Mouse (Mus musculus) adrenal gland, postnatal 25 days (tissue): ENCODE data around the gene Tecta. TPM values are rescaled to one million over a fixed set of nuclear protein-coding genes. Genes with fewer than 3 reads are reported as not detected.

Source experiments
- DNase-seq: peaks from one replicate; pipeline ENCODE4 v3.0.0; 2021; ENCODE audit warnings: mixed read lengths
- total RNA-seq: library from RNA; stranded (reverse); gene quantifications from 2 replicates; pipeline ENCODE4 v1.2.3, GENCODE M21; 2021

The Tecta gene
- total RNA-seq, 1 experiment from 2014 or later: 0.27 TPM

DNA sequence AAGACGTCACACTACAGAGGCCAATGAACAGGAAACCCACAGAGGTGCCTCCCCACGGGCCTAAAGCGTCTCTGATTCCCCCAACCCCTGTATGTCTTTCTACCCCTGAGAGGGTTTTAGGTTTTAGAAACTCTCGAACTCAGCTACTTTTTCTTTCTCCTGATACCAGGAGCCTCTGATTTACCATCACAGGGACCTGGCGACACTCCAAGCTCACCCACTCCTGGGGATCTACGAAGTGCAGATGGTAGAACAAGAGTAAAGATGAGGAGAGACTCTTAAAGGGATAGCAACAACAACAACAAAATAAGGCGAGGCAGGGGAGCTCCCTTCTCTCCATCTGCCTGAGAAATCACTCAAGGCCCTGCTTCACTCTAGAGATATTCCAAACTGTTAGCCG is 12.7 kb downstream of the Tecta start:
- DNase-seq: no peak

DNA sequence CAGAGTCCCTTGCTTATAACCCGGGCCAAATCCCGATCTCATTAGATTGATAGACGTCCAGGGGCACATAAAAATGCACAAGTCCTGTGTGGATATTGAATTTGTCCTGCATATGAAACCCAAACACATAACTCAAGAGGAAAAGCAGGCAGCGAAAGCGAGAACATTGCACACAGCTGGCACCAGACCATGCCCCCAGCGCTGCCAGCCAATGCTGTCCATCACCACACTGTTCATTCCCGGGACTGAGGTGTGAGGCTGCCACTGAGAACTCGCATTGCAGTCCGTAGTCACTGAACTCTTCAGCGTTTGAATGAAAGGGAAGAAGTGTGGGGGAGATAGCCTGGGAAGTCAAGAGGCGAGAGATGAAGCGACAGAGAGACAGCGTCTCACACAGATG is 14.1 kb downstream of the Tecta start:
- DNase-seq: peak; percentile 4

DNA sequence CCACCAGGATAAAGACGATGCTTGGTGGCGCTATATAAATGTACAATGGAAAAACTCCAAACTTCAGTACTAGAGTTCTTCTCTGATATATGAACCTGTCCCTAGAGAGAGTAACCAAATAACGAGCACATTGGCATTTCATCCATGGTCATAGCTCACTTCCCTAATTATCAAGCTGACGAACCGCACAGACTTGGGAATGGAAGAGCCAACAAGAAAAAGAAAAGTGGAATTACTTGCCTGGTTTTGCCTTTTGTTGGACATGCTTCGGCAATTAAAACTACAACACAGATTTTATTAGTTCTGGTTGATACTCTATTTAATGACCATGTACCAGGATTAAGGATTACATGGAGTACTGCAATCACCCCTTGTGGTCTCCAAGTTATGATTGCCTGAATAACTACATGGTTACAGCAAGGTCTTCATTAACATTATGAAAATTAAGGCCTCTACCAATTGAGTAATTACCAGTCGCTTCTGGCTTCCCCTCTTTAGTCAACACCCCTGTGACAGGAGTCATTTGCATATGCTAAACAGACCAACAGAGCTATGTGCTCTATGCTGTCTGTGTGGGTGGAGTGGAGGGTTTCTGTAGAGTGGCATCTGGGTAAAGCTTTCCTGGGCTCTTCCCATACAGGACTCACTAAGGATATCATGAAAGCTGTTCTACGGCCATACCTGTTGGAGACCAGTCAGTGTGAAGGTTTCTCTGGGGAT is 16.9 kb downstream of the Tecta start:
- DNase-seq: no peak

DNA sequence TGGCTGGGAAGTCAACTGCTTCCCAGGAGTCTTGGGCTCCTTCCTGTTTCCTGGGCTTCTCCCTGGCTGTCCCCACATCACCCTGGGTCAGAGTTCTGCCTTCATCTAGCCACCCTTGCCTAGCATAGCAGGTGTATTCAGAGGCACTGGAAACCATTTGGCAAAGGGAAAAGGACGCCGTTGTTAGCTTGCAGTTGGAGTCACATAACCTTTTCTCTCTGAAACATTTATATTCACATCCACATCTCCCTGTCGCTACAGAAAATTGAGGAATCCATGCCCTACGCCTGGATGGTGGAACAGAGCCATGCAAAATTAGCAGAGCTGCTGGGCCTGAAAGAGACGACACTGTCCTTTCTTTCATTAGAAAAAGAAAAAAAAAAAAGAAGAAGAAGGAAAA is 17.7 kb downstream of the Tecta start:
- no peak for DNase-seq

DNA sequence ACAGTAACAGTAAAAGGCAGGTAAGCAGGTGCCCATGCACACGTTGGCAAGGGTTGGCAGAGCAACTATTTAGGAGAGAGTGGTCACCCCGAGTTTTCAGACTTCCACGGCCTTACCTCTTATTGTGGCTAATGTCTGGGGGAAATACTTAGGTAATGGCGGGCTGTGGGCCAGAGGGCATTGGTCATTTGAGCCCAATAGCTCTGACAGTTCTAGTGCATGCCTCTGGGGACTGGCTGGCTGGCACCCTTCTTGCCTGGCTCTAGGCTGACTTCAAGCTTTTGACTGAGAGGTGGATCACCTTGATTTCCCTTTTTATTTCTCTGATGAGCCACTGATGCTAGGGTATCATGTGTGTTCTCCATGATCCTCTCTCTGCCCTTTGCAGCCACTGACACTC is 21.7 kb downstream of the Tecta start:
- peak; percentile 17 for DNase-seq

DNA sequence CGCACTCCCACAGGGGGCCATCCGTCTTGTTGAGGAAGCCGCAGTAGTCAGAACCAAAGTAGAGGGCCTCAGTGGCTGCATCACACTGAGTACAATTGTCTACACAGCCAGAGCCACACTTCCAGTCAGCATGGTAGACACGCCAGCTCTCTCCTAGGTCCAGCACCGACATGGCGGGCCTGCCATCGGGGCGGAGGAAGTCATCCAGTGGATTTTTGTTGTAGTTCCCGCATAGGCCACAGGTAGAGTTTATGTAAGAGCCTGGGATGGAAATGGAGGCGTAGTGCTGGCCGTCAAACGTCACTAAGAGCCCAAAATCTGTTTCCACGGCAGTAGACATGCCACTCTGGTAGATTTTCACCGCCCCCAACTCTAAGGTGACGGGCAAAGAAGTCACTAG is 22.1 kb downstream of the Tecta start:
- no peak for DNase-seq

DNA sequence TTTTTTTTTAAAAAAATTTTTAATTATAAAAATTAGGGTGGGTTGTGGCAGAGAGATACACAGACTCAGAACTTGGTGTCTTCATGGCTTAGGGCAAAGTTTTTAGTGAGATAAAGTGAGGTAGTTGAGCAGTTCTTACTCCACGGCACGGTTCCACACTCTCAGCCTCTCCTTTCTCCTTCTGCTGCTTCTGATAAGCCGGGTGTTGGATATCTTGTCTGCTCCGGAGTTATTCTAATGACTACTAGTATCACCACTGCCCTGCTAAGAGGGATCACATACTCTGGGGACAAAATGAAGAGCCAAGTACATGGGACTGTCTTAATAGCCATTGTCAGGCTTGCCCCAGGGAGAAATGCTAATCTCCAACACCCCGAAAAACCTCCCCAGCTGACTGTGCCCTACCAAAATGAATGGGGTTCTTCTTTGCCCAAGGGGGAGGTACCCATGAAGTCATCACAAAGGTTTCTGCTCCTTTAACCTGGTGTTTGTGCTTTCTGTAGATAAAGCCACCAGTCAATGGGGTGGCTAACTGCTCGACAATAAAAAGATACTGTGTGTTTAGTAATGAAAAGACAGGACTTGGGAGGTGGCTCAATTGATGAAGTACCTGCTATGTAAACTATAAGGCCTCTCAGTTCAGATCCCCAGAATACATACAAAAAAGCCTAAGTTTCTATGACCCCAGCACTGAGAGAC is 27.9 kb downstream of the Tecta start:
- no peak for DNase-seq

DNA sequence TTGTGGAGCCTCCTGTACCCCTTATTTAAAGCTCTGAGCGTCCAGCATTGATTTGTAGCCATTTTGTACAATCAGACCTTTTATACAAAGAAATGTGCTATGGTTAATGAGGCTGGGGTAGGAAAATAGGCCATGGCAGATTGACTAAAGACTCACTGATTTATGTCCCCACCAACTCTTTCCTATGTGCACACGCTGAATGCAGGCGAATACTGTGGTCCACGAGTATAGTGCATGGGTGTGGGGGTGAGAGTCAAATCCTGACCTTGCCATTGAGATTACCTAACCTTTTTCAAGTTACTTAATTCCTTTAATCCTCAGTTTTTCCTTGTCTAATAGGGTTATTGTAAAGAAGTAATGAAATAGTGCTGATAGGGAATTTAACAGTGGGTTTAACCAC is 42.1 kb downstream of the Tecta start:
- no peak for DNase-seq

DNA sequence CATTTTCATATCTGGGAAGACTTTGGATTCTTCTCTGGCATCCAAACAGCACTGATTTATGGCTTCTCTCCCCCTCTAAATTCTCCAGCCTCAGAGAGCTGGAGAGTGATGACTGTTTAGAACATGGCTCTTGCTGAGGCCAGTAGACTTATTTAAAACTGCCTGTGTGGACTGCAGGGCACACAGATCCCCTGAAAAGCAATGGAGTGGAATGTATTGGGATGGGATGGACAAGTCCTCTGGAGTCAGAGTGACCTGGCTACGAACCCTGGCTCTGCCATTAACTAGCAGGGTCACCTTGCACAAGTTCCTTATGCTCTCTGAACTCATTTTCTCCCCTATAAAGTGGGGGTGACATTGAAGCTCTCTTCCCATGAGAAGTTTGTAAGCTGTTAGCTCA is 44.9 kb downstream of the Tecta start:
- no peak for DNase-seq

DNA sequence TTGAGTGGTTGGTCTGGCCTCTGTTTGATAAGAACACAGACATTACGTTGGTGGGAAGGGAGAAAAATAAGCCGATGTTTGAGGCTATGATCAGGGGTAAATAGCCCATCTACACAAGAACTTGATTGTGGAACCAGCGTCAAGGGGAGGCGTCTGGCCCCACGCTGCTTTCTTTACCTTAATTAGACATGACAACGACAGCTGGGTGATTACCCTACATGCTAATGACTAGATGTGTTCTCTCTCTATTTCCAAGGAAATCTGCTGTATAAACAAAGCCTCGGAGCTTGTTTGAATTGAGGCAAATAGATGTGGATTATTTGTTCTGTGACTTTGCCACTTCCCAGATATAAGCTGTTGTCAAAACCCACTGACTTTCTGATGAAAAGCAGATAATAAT is 49.9 kb downstream of the Tecta start:
- DNase-seq: no peak

DNA sequence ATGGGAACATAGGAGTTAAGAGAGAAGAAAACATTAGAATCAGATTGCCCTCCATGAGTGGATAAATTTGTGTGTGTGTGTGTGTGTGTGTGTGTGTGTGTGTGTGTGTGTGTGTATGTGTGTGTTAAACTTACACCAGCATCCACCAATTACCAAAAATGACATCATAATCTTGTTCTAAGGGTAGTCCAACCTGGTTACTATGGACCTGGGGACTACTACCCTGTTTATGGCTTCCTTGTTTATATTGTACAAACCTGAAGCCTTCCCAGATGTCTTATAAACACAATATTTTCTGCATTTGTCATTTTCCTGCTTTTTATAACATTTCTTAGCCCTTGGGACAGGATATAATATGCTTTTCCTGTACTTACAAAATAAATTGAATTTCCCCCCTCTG is 53.4 kb downstream of the Tecta start:
- no peak for DNase-seq

DNA sequence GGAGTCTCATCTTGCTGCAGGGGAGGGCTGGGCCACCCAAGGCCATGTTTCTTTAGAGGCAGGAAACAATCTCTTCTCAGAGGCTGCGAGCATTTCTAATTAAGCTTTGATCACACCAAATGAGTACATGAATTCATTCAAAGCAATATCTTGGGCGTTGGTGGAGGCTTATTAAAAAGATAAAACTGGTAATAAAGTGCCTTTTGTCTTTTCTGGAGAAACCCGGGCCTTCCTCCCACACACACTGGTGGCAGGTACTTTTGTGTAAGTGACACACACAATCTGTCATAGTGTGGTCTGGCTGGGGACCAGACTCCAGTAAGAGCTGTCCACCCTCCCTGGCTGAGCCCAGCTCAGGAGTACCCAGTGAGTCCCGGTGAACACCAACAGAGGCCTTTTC is 60.6 kb downstream of the Tecta start:
- no peak for DNase-seq

DNA sequence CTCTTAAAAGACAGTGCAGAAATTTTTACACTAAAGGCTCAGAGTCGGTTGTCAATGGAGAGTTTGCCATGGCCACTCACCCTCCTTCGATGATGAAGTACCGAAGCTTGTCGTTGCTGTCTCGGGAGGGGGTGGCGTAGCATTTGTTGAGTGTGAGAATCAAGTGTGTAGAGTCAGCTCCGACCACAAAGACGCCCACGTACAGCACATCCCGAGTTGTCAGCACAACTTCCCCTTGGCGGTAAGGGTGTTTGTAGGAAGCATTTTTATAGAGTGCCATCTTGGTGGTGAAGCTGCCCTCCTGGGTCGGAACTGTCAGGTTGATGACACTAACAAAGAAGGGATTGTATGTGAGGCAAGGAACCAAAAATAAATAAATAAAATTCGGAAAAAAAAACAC is 62.7 kb downstream of the Tecta start:
- no peak for DNase-seq

DNA sequence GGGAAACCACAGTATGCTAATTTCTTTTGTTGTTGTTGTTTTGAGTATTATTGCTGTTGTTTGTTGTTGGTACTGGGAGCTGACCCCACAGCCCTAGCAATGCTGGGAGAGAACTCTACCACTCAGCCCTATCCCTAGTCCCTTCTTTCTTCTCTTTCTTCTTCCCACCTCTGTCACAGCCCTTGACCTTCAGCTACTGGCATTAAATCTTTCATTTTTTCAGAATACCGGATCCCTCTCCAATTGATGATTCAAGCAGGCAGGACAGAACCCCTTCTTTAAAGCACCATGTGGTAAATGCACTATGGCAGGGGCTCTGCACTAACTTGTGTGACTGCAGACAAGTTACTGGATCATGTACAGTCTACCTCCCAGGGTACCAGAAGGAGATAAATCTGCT is 63.2 kb downstream of the Tecta start:
- no peak for DNase-seq

DNA sequence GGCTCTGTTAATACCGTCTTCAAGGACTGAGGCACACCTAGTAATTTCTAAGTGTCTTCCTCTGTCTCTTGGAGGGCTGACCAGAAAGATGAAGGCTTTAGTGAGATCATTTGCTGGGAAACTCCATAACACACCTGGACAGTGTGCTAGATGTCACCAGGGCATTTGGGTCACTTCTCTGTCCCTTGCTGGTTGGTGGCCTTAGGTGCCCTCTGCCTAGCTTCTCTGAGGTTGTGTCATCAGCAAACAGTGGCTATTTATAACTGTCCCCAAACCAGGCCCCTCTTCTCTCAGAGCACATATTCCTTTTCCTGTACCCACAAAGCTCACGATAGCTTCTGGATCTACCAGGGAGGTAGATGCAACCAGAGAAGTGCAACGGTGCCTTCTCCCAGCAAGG is 64.8 kb downstream of the Tecta start:
- DNase-seq: no peak

DNA sequence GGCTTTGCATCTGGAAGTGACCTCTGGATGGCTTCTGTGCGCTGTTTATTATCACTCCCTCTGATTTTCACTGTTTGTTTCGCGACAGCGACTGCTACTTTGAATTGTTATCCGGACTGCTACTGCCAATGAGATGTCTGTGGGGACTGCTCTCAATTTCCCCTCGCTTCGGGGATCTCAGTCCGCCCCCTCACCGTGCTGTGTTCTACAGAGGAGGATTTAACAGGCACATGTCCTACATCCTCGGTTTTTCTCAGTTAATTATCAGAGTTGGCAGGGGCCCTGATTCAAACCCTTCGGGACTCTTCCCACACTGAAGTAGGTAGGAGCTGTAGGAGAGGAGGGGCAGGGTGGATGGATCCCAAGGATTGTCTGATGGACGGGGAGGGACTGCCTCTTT is 67.0 kb downstream of the Tecta start:
- no peak for DNase-seq

DNA sequence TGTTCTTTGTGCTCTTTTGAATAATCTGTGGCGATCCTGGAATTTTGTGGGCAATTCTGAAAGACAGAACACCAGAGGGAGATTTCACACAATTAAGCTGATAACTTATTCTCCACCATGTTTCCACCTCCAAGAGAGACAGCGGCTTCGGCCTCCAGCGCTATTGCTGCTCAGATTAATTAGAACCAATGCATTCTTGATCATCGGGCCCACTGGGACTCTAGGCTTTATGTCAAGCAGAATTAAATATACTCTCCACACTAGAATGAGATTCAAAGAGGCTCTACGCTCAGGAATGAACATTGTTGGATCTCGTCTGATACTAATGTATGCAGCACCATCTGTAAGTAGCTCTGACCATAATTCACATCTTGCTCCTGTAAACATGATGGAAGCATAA is 68.4 kb downstream of the Tecta start:
- no peak for DNase-seq

DNA sequence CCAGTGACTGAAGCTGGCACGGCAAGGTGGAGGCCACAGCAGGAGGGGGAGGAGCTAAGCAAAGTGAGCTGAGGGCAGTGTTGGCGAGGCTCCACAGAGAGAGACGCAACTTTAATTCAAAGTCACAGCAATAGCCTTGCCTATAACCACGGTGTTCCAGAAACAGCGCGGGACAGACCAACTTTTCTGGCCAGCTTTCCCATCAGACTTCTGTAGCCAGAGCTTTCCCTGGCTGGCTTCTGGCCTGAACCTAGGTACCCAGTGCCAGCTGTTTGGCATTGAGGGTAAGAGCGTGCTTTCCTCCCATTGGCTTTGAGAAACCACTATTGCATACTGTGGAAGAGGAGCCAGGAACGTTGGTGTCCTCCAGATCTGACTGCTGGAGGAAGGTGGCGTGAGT is 70.0 kb downstream of the Tecta start:
- peak; percentile 65 for DNase-seq

DNA sequence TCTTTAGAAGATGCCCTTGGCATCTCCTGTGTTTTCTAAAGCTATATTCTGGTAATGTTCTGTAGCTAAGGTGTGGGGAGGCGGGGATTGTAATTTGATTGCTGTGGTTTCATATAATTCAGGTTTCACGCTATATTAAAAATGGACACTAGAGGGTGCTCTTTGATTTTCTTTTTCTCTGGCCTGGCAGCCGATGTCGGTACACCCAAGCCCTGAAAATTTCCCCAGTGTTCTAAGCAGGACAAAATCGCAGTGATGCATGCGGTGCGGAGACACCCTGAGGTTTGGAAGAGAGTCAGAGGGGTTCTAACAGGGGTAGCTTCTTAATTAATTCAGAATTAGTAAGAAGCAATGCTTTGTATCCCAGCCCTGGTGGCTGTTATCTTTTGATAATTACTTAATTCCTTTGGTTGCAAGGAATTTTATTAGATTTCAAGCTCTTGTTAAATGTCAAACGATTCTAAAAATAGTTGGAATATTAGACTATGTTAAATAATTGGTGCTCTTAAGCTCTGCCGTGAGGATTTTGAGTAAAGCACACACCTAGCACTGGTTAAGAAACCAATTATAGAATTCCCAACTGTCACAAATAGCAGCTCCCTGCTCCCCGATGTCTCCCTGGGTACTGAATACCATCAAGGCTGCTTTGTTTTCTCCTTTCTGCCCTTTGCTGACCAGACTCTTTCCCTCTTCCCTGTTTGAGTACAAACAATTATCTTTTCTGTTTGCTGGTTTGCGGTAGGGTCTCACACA is 72.9 kb downstream of the Tecta start:
- DNase-seq: no peak

DNA sequence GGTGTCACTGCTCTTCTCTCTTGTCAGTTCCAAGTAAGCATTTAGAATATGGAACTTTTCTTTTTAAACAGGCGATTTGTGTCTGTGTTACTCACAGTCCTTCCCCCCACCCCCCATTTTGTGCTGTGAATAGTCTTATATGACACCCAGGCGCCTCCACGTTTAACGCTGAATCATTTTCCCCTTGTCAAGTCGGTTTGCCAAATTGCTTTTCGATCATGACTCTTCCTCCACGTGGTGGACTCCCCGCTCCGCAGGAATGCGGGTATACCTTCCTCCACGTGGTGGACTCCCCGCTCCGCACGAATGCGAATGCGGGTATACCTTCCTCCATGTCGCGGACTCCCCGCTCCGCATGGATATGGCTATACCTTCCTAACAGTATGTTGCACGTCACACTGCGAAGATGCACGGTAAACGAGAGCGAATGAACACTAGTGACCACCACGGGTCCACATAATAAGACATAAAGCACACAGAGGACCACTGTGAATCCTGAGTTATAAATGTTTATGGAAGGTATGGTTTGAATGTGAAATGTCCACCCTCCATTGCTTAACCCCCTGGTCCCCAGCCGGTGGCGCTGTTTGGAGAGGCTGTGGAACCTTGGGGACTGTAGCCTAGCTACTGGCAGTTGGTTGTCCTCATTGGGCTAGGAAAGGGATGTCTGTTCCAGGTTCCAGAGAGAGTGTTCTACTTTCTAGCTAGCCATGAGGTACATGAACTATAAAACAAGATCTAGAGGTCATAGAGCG is 74.9 kb downstream of the Tecta start:
- no peak for DNase-seq

DNA sequence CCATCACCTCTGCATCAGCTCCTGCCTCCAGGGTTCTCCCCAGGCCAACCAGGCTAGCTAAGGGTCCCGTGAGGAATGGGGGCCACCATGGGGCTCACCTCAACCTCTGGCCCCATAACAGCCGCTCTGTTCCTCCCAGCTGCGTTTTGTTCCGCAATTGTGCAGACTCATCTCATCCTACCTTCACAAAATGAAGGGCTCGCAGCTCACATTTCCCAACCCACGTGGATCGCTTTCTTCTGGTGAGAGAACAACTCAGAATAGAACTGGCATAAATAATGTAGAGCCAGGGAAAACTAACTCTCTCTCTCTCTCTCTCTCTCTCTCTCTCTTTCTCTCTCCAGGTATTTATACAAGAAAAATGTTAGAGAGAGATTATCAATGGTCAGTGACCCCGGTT is 76.5 kb downstream of the Tecta start:
- no peak for DNase-seq

DNA sequence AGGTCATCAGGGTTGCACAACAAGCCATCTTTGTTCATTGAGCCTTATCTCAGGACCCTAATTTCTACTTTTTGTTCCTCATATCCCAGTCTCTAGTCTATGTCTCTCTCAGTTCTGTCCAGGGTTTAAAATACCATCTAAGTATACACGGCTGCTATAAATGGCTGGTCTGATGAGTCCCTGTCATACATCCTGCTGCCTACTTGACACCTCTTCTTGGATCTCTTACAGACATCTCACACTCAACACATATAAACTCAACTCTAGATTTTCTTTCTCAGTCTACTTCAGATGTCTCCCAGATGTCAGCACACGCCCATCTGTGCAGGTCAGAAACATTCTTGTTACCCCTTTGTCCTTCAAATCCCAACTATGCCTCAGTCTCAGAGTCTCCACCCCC is 78.3 kb downstream of the Tecta start:
- DNase-seq: no peak

DNA sequence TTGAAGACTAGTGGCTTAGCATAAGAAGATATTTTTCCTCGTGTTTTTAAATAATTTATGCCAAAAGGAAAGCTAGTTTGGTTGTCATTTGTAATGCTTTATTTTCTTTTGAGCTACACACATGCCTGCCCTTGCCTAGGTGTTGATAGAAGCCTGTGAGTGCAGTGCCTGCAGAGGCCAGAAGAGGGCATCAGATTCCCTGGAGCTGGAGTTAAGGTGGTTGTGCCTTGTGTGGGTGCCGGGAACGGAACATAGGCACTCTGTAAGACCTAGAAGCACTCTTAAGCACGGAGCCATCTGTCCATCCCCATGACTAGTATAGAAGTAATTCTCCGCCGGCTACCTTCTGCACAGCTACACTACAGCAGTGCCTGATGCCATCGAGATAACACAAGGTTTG is 79.1 kb downstream of the Tecta start:
- no peak for DNase-seq
